Mouse (Mus musculus) midbrain, embryonic 14.5 days (tissue): ENCODE results near the gene Hdac4. TPM values are rescaled to one million over a fixed set of nuclear protein-coding genes. Genes with fewer than 3 reads are reported as not detected.

ENCODE experiments used
- ATAC-seq: fragments of 200-750 bp; cut with Nextera tagmentation; 2 replicates; pipeline ENCODE4 v1.8.0; 2017; ENCODE audit warnings: moderate number of reproducible peaks, moderate library complexity; ENCODE audit not compliant: low FRiP score, low TSS enrichment
- DNase-seq: peaks from one replicate; pipeline ENCODE4 v3.0.0-alpha.2; 2015
- H3K27ac ChIP-seq: fragments of 300-500 bp; sonication (generic); replicated peaks from 2 replicates; pipeline ENCODE4 v1.5.1; 2014; ENCODE audit warnings: mild to moderate bottlenecking, low read depth, low read length, moderate library complexity
- H3K27me3 ChIP-seq: fragments of 300-500 bp; sonication (generic); 2 replicates; pipeline ENCODE4 v1.6.1; 2014; ENCODE audit warnings: low read length, control low read depth, mixed read lengths; ENCODE audit not compliant: control insufficient read depth, insufficient read depth
- H3K36me3 ChIP-seq: fragments of 300-500 bp; sonication (generic); 2 replicates; pipeline ENCODE4 v1.6.1; 2014; ENCODE audit warnings: low read length, control low read depth; ENCODE audit not compliant: control insufficient read depth, insufficient read depth
- H3K4me1 ChIP-seq: fragments of 300-500 bp; sonication (generic); 2 replicates; pipeline ENCODE4 v1.6.1; 2014; ENCODE audit warnings: mild to moderate bottlenecking, antibody characterized with exemption, low read length, control low read depth; ENCODE audit not compliant: control insufficient read depth, insufficient read depth
- H3K4me2 ChIP-seq: fragments of 300-500 bp; sonication (generic); 2 replicates; pipeline ENCODE4 v1.6.1; 2014; ENCODE audit warnings: mild to moderate bottlenecking, low read length, moderate library complexity
- H3K4me3 ChIP-seq: fragments of 300-500 bp; sonication (generic); replicated peaks from 2 replicates; pipeline ENCODE4 v1.5.1; 2014; ENCODE audit warnings: low read depth, low read length
- H3K9ac ChIP-seq: fragments of 300-500 bp; sonication (generic); replicated peaks from 2 replicates; pipeline ENCODE4 v1.6.1; 2014; ENCODE audit warnings: mild to moderate bottlenecking, low read length, moderate library complexity
- H3K9me3 ChIP-seq: fragments of 300-500 bp; sonication (generic); 2 replicates; pipeline ENCODE4 v1.6.1; 2016; ENCODE audit warnings: low read length, control low read depth, mixed read lengths; ENCODE audit not compliant: control insufficient read depth
- WGBS: fragments of 180-500 bp; shearing (Covaris S2); extraction: QIAGEN DNeasy Blood & Tissue Kit; methylation state at CpG from one replicate; pipeline ENCODE4 v1.1.7; 2014; 5-methylcytosine and 5-hydroxymethylcytosine counted together
- polyA plus RNA-seq: library from polyadenylated mRNA; unstranded; fragments of >200 nt; fragmentation: Nextera tagmentation; extraction: Ambion mirVana; gene quantifications from 2 replicates; pipeline ENCODE4 v1.2.1, GENCODE M21; 2014

The Hdac4 gene
- polyA plus RNA-seq, 1 experiment from 2014 or later, result 27.0 TPM

DNA sequence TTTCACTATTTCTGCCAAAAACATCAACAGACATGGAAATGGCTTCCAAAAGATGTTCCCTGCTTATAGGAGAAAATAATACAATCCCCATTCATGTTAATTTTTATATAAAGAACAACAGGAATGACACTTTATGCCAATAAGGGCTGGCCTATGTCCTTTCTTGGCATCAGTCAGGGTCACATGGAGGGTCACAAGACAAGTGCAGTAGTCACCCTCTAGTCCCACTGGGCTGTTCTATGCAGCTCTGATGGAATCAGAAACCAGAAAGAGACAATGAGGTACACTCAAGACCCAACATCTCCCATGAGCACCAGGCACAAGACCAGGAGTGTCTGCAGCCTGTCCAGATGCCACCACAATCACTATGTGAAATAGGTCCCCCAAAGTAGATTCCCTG is 91.5 kb downstream of the Hdac4 start:
- DNase-seq, result no peak
- H3K4me2 ChIP-seq, result no peak overlapping the region

GRCm38 (mm10) chr1:92103377-92103776 is 92.1 kb downstream of the Hdac4 start:
- DNase-seq (no peak), ATAC-seq (no peak)
- Histone ChIP-seq H3K27me3 (no peaks in the 10 kb centered on the region), H3K9me3 (no peaks in the 10 kb centered on the region), H3K4me1 (no peaks in the 10 kb centered on the region), H3K9ac (no peak overlapping the region), H3K4me2 (no peak overlapping the region), H3K4me3 (no peak overlapping the region), H3K36me3 (no peaks in the 10 kb centered on the region), H3K27ac (no peak overlapping the region)
- WGBS, result 88% methylated on average over 3 of the region's 3 CpGs

More for the DNA sequence above, 91.5 kb downstream of the Hdac4 start:
- H3K4me3 ChIP-seq, result no peak overlapping the region
- H3K9me3 ChIP-seq, result no peaks in the 10 kb centered on the region
- no peak for ATAC-seq
- no peaks in the 10 kb centered on the region for H3K27me3 ChIP-seq
- no peak overlapping the region for H3K9ac ChIP-seq
- no peak overlapping the region for H3K27ac ChIP-seq
- no peaks in the 10 kb centered on the region for H3K36me3 ChIP-seq
- H3K4me1 ChIP-seq, result no peaks in the 10 kb centered on the region

DNA sequence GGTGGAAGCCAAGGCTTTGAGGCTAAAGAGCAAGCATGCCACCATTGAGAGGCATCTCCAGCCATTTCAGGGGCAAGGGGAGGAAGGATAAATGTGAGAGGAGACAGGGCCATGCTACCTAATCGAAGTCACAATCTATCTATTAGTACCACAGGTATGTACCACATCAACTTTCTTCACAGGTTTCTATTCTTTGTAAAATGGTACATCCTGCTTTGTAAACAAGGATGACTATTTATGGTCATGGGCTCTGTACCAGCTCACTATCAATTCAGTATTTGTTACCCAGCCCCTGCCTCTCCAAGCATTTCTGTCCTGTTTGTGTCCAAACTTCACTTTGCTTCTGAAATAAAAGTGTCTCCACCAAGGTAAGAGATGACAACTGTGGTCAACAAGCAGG is 92.7 kb downstream of the Hdac4 start:
- Histone ChIP-seq H3K4me3 (no peak overlapping the region), H3K36me3 (no peaks in the 10 kb centered on the region), H3K4me2 (no peak overlapping the region), H3K27ac (no peak overlapping the region), H3K9me3 (no peaks in the 10 kb centered on the region), H3K27me3 (no peaks in the 10 kb centered on the region), H3K4me1 (no peaks in the 10 kb centered on the region), H3K9ac (no peak overlapping the region)
- WGBS, result 96% methylated on average over 1 of the region's 1 CpGs
- ATAC-seq, result no peak
- no peak for DNase-seq

DNA sequence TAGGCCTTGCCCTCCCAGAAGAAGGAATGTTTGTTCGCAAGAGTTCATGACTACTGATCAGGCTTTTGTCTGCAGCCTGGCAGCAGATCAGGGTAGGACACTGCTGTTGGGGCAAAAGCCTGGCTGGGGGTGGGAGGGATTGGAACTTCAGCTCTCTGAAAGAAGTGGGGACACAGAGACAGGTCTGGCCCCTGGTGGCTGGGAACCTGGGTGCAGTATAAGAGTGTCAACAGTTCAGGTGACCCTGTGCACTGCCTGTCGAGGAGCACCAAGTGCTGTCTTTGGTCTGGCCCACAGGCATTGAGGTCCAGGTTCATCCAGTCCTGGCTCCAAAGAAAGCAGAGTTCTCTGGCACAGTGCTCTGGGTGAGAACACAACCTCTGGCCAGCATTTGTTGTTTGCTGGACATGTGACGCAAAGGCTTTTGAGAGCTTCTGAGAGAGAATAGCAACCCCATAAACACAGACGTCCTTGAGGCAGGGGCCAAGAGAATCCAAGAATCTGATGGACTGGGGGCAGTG is 95.1 kb downstream of the Hdac4 start:
- Histone ChIP-seq H3K4me3 (no peak overlapping the region), H3K4me1 (no peaks in the 10 kb centered on the region), H3K9ac (no peak overlapping the region), H3K27me3 (no peaks in the 10 kb centered on the region), H3K27ac (no peak overlapping the region), H3K36me3 (no peaks in the 10 kb centered on the region), H3K9me3 (no peaks in the 10 kb centered on the region), H3K4me2 (no peak overlapping the region)
- ATAC-seq, result no peak
- no peak for DNase-seq
- 70% methylated on average over 4 of the region's 4 CpGs for whole genome bisulfite sequencing

DNA sequence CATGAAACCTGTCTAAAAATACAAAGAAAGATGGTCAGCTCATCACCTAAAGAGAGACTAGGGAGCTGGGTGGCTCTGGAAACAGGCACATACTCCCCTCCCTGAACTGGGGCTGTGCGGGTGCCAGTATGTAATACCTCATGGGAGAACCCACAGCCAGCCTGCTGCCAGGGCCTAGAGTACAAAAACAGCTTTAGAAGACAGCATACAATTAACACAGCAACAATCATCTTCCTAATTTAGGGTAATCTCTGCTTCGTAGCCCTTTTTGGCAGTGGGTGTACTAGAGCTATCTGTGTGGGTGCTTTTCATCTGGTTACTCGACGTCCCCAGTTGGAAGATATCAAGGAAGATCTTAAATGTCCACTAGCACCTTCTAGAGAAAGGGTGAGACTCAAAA is 95.5 kb downstream of the Hdac4 start:
- DNase-seq, result no peak

DNA sequence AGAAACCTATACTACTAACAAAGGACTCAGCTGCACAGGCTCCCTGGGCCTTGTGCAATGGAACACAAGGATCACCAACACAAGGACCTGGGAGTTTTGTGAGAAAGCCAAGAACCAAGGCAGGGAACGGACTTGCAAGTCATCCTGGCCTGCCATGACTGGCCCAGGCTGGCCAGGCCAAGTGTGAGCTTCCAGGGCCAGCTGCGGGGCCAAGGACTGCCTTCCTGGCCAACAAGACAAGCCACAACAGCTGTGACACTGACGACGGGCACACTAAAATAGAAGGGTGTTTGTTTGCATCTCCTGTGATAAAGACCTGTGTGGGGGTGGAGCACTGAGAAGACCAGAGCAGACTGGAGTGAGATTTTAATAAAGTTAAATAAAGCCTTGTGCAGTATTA is 96.0 kb downstream of the Hdac4 start:
- no peak overlapping the region for H3K27ac ChIP-seq
- DNase-seq (no peak), ATAC-seq (no peak)
- 73% methylated on average over 4 of the region's 4 CpGs for WGBS
- no peaks in the 10 kb centered on the region for H3K9me3 ChIP-seq
- H3K4me3 ChIP-seq, result no peak overlapping the region
- no peaks in the 10 kb centered on the region for H3K27me3 ChIP-seq
- no peak overlapping the region for H3K9ac ChIP-seq
- no peak overlapping the region for H3K4me2 ChIP-seq
- no peaks in the 10 kb centered on the region for H3K36me3 ChIP-seq
- H3K4me1 ChIP-seq, result no peaks in the 10 kb centered on the region

More for the DNA sequence above, 95.5 kb downstream of the Hdac4 start:
- WGBS, result 87% methylated on average over 4 of the region's 4 CpGs
- H3K9ac ChIP-seq, result no peak overlapping the region
- no peaks in the 10 kb centered on the region for H3K36me3 ChIP-seq
- 0 out of 2 replicates have a peak overlapping the region, but pooled peaks have one; percentile 13 for H3K27ac ChIP-seq
- no peaks in the 10 kb centered on the region for H3K4me1 ChIP-seq
- no peaks in the 10 kb centered on the region for H3K9me3 ChIP-seq
- no peak overlapping the region for H3K4me2 ChIP-seq
- ATAC-seq, result no peak
- no peaks in the 10 kb centered on the region for H3K27me3 ChIP-seq
- no peak overlapping the region for H3K4me3 ChIP-seq

DNA sequence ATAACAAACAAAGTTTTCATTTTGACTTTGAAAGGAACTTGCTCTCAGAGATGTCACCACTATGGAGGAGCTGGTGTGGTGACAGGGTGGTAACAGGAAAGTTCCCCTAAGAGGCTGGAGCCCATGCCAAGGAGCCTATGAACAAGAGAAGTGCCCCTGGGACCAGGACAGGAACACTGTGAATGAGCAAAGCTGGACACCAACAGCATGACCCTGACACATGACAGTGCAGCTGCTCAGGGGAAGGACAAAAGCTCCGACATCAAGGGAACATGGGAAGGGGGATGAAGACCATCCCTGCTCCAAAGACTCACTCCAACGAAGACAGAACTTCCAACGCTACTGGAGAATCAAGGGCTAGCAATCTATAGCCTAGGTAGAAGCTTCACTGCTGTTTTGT is 97.0 kb downstream of the Hdac4 start:
- no peaks in the 10 kb centered on the region for H3K36me3 ChIP-seq
- H3K4me3 ChIP-seq, result no peak overlapping the region
- no peak for ATAC-seq
- DNase-seq, result no peak
- H3K27me3 ChIP-seq, result no peaks in the 10 kb centered on the region
- no peaks in the 10 kb centered on the region for H3K4me1 ChIP-seq
- WGBS, result 68% methylated on average over 3 of the region's 3 CpGs
- H3K4me2 ChIP-seq, result no peak overlapping the region
- H3K9me3 ChIP-seq, result no peaks in the 10 kb centered on the region
- H3K27ac ChIP-seq, result no peak overlapping the region
- H3K9ac ChIP-seq, result no peak overlapping the region

GRCm38 (mm10) chr1:92096991-92097525 is 98.4 kb downstream of the Hdac4 start:
- Histone ChIP-seq H3K4me2 (no peak overlapping the region), H3K9ac (no peak overlapping the region), H3K36me3 (no peaks in the 10 kb centered on the region), H3K4me3 (no peak overlapping the region), H3K27me3 (no peaks in the 10 kb centered on the region), H3K4me1 (no peaks in the 10 kb centered on the region), H3K27ac (no peak overlapping the region), H3K9me3 (no peaks in the 10 kb centered on the region)
- DNase-seq (no peak), ATAC-seq (no peak)
- WGBS, result 76% methylated on average over 3 of the region's 3 CpGs

DNA sequence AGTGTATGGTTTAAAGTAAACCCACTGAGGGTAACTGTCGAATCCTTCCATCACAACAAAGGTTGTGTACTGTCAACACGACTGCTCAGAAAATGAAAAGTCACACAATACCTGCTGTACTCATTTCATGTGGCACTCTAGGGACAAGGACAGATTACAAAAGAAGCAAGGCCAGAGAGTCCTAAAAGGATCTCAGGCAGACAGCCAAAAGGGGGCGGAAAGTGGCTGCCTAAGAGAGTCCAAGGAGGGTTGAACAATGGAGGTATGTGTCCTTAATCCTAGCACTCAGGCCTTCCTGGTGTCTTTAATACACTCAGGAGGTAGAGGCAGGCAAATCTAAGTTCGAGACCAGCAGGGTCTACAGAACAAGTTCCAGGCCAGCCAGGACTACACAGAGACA is 103.2 kb downstream of the Hdac4 start:
- Histone ChIP-seq H3K27ac (no peak overlapping the region), H3K36me3 (no peaks in the 10 kb centered on the region), H3K9me3 (no peaks in the 10 kb centered on the region), H3K4me2 (no peak overlapping the region), H3K27me3 (no peaks in the 10 kb centered on the region), H3K4me3 (no peak overlapping the region), H3K9ac (no peak overlapping the region), H3K4me1 (no peaks in the 10 kb centered on the region)
- ATAC-seq (no peak), DNase-seq (no peak)
- 90% methylated on average over 4 of the region's 4 CpGs for WGBS
